ENCODE assay signal across 9 mouse cellular contexts in genomic region chr9:29428322-29428721, GRCm38 (mm10).
DNase-seq lines count a peak whose midpoint lies in the region; ATAC-seq and TF ChIP-seq lines count a peak whose summit lies in the region.
"Had no signal": no experiment of that assay in that cellular context is flagged by ENCODE, and none has a peak within 500 bp of the region (broad histone marks: within the 10 kb centered on the region; RNA-seq: fewer than 3 reads in every experiment).

No protein-coding gene starts in this region.

- no peaks in the 10 kb centered on the region for H3K9me3 ChIP-seq in heart, embryonic 11.5 days (replicated peaks; ENCODE audit: control insufficient read depth, low read length)
- H3K9me3 ChIP-seq: limb, embryonic 15.5 days had no signal

- H3K36me3 ChIP-seq in heart, embryonic 11.5 days (ENCODE audit: control insufficient read depth, insufficient read depth, low read length): no peaks in the 10 kb centered on the region
- H3K36me3 ChIP-seq: limb, embryonic 15.5 days had no signal

- ATAC-seq in heart, embryonic 11.5 days (replicated peaks; ENCODE audit: insufficient number of reproducible peaks, low FRiP score, low TSS enrichment): no peak
- no peak for ATAC-seq in erythroblast, adult 5-6 weeks (replicated peaks; ENCODE audit: low FRiP score, poor library complexity, severe bottlenecking)

- 19% methylated on average over 7 of the region's 7 CpGs for WGBS in heart, embryonic 11.5 days (ENCODE audit: insufficient replicate concordance)

- DNase-seq in heart, adult 11 months: peak; percentile 87
- peak; percentile 62 for DNase-seq in brain, embryonic 14.5 days (ENCODE audit: low read depth)
- peak; percentile 59 to 66 for DNase-seq in gastrocnemius, postnatal 4 days (ENCODE audit: low spot score in 2 of 2)
- DNase-seq in kidney, postnatal 4 days: peak; percentile 76 to 81
- DNase-seq in thymus, adult 18-20 months: no peak
- no peak for DNase-seq in urinary bladder, postnatal 4 days (ENCODE audit: low spot score in 2 of 2)

- H3K27me3 ChIP-seq in heart, embryonic 11.5 days (ENCODE audit: control insufficient read depth, insufficient read depth, low read length): peaks cover 17% of the 10 kb centered on the region

- H3K27ac ChIP-seq in heart, embryonic 11.5 days (ENCODE audit: low read depth, low read length): no peak overlapping the region
- H3K27ac ChIP-seq: limb, embryonic 15.5 days had no signal

- no peak overlapping the region for H3K9ac ChIP-seq in heart, embryonic 11.5 days (ENCODE audit: low read depth, low read length)
- H3K9ac ChIP-seq: limb, embryonic 15.5 days had no signal

- TF ChIP-seq POLR2A in brain, embryonic 14.5 days (IDR thresholded peaks at IDR 0.05; ENCODE audit: borderline replicate concordance, extremely low read depth, insufficient read depth, insufficient read length, poor library complexity, severe bottlenecking): no peak

- peaks cover 10% of the 10 kb centered on the region for H3K4me1 ChIP-seq in heart, embryonic 11.5 days (ENCODE audit: control insufficient read depth, insufficient read depth, low read length)

- no peak overlapping the region for H3K4me2 ChIP-seq in heart, embryonic 11.5 days
- H3K4me2 ChIP-seq: limb, embryonic 15.5 days had no signal

- TF ChIP-seq CTCF in brain, embryonic 14.5 days (IDR thresholded peaks at IDR 0.05; ENCODE audit: borderline replicate concordance, extremely low read depth, insufficient read depth, insufficient read length): no peak

- H3K4me3 ChIP-seq in heart, embryonic 11.5 days (ENCODE audit: low read depth, low read length): no peak overlapping the region
- H3K4me3 ChIP-seq: limb, embryonic 15.5 days had no signal

Comparison
In these comparisons a context has a peak if more than half of its experiments do, and no peak if none do; other contexts are left out.
1. DNase-seq: peak in heart, adult 11 months (single experiment), brain, embryonic 14.5 days (single experiment), gastrocnemius, postnatal 4 days (2 of 2) and kidney, postnatal 4 days (2 of 2); none in thymus, adult 18-20 months (0 of 2) and urinary bladder, postnatal 4 days (0 of 2).